Mouse (Mus musculus): ENCODE measurements around the gene Ptrh2.
"Not testable (repeated sequence)": the region's sequence is repeated elsewhere in the genome, so short reads cannot be mapped to it uniquely, and the experiment has no call there.

Gene Ptrh2

GRCm38 (mm10) chr11:86725607-86726006, 41.8 kb downstream of the Ptrh2 start:
- no peak for DNase-seq (ENCODE audit: inconsistent age in 2 of 2, low spot score in 1 of 2)

GRCm38 (mm10) chr11:86731443-86731842, 47.7 kb downstream of the Ptrh2 start:
- DNase-seq (ENCODE audit: inconsistent age in 2 of 2, low spot score in 1 of 2), result peak in 1 of 2 experiments; percentile 37

- no peak for DNase-seq (ENCODE audit: inconsistent age in 2 of 2, low spot score in 1 of 2)
These were observed 50.6 kb downstream of the Ptrh2 start for GRCm38 (mm10) chr11:86734241-86734939.

GRCm38 (mm10) chr11:86734993-86735392, 51.2 kb downstream of the Ptrh2 start:
- no peak for DNase-seq (ENCODE audit: inconsistent age in 2 of 2, low spot score in 1 of 2)

GRCm38 (mm10) chr11:86737301-86738000, 53.7 kb downstream of the Ptrh2 start:
- DNase-seq (ENCODE audit: inconsistent age in 2 of 2, low spot score in 1 of 2), result peak; percentile 31 to 74

GRCm38 (mm10) chr11:86738308-86738707, 54.5 kb downstream of the Ptrh2 start:
- not testable (repeated sequence) for DNase-seq (ENCODE audit: inconsistent age in 2 of 2, low spot score in 1 of 2)

GRCm38 (mm10) chr11:86738956-86739355, 55.2 kb downstream of the Ptrh2 start:
- DNase-seq (ENCODE audit: inconsistent age in 2 of 2, low spot score in 1 of 2), result no peak

GRCm38 (mm10) chr11:86739470-86739869, 55.7 kb downstream of the Ptrh2 start:
- no peak for DNase-seq (ENCODE audit: inconsistent age in 2 of 2, low spot score in 1 of 2)

GRCm38 (mm10) chr11:86741505-86741904, 57.7 kb downstream of the Ptrh2 start:
- DNase-seq (ENCODE audit: inconsistent age in 2 of 2, low spot score in 1 of 2), result no peak
